Mouse (Mus musculus) testis, adult 2 months (tissue): ENCODE measurements around the gene Fnip2.

Experiments used
- CTCF ChIP-seq: fragments of 200-500 bp; IDR thresholded peaks from 2 replicates; pipeline ENCODE4 v1.5.1; 2012; ENCODE audit warnings: low read depth, mild to moderate bottlenecking, inconsistent platforms, low read length, moderate library complexity; ENCODE audit not compliant: control insufficient read depth, insufficient read depth, insufficient replicate concordance
- POLR2A ChIP-seq: fragments of 200-500 bp; IDR thresholded peaks from 2 replicates; pipeline ENCODE4 v1.6.1; 2012; ENCODE audit warnings: low read depth, mild to moderate bottlenecking, inconsistent platforms, low read length, moderate library complexity; ENCODE audit not compliant: control insufficient read depth

- TF ChIP-seq CTCF = no peak
- TF ChIP-seq POLR2A = no peak
Observed at GRCm38 (mm10) chr3:79448421-79448820, 119.2 kb downstream of the Fnip2 start.
